Mouse (Mus musculus) erythroblast, embryonic 14.5 days (primary cell): Measurements from ENCODE around the gene Zdhhc13.

ENCODE experiments used
- GATA1 ChIP-seq: IDR thresholded peaks from 2 replicates; pipeline ENCODE4 v1.6.1; 2012; ENCODE audit warnings: low read length, inconsistent platforms, mixed read lengths
- TAL1 ChIP-seq: IDR thresholded peaks from 3 replicates; pipeline ENCODE4 v1.6.1; 2012; ENCODE audit warnings: low read length, inconsistent platforms, mixed read lengths

- TF ChIP-seq TAL1 (no peak), GATA1 (no peak)
These were observed 14.2 kb upstream of the Zdhhc13 start for GRCm38 (mm10) chr7:48774633-48775032.
